Mouse (Mus musculus): Measurements from ENCODE around the gene Napepld. TPM values are rescaled to one million over a fixed set of nuclear protein-coding genes. Genes with fewer than 3 reads are reported as not detected.

The Napepld gene
- polyA plus RNA-seq (2014; fragmentation: Illumina TruSeq; extraction: RNeasy Lipid Tissue Mini Kit (QIAGEN cat#74804); ENCODE audit: low read depth, low replicate concordance): 1.2 TPM

GRCm38 (mm10) chr5:21701351-21702008, at the start of gene Napepld:
Gene Napepld, minus strand, starts transcription at chr5:21701396.

DNA sequence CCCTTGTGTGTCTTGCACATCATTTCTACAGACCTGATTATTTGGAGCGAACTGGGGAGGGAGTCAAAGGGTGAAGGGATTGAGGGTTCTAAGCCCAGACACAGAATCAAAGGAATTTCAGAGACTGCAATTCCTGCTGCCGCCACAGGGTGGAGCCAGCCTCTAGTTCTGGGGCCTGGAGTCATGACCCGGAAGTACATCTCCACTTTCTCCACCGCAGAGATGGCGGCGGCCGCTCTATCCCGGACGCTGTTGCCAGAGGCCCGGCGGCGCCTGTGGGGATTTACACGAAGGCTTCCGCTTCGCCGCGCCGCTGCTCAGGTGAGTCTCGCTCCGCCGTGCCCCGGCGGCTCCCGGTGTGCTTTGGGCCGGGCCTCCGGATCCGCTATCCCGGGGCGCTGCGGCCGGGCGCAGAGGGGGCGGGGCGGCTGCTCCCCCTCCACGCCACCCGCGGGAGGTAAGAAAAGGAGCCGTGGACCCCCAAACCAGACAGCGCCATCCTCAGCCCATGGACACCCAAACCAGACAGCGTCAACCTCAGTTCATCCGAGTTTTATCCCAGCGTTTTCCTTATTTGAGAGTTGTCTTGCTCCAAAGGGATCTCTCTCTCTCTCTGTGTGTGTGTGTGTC, 35.9 kb upstream of the Napepld start, which contains the start of gene Pmpcb:
Gene Pmpcb (plus strand): TSS at position 186 of the 630 bp plus-strand sequence.

DNA sequence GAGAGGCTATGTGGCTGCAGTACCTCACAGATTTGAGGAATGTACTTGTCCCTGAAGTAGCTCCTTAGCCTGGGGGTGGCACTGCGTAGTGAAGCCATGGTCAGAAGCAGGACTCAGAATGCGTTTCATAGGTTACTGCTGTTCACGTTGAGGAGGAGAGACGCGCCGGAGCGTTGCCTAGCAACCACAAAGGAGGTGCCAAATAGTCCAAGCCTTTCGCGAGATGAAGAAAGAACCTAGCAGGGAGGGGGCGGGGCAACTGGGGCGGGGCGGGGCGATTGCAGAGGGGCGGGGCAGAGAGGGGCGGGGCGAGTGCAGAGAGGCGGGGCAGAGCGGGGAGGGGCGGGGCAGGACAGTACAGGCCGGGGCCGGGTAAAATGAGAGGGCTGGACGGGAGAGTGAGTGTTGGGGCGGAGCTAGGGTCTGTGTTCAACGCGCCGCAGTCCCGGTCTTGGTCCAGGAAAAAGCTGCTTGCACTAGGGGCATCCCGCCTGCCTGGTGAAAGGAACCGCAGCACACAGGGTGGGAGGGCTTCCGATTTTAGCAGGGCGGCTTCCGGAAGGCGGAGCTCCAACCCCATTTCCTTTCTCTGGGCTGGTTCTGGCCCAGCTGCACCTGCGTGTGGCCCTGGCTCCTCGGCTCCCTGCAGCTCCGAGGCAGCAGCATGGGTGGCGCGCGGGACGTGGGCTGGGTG, 55.6 kb downstream of the Napepld start, which contains the start of the genes Fbxl13 and Armc10:
Gene Fbxl13 (minus strand): TSS at position 196 of the 694 bp plus-strand sequence.
Gene Armc10 (plus strand): TSS at position 375 of the 694 bp plus-strand sequence.

Other genes starting within 250 kb of the Napepld start
- 0.19 TPM for gene Lrrc17, start 157.8 kb downstream of the Napepld start, polyA plus RNA-seq (2014; fragmentation: Illumina TruSeq; extraction: RNeasy Lipid Tissue Mini Kit (QIAGEN cat#74804); ENCODE audit: low read depth, low replicate concordance)
- gene Fbxl13, start 55.8 kb downstream of the Napepld start, polyA plus RNA-seq (2014; fragmentation: Illumina TruSeq; extraction: RNeasy Lipid Tissue Mini Kit (QIAGEN cat#74804); ENCODE audit: low read depth, low replicate concordance): not detected
- 11.6 TPM for gene Armc10, start 55.6 kb downstream of the Napepld start, polyA plus RNA-seq (2014; fragmentation: Illumina TruSeq; extraction: RNeasy Lipid Tissue Mini Kit (QIAGEN cat#74804); ENCODE audit: low read depth, low replicate concordance)
- gene Pmpcb, start 35.7 kb upstream of the Napepld start, polyA plus RNA-seq (2014; fragmentation: Illumina TruSeq; extraction: RNeasy Lipid Tissue Mini Kit (QIAGEN cat#74804); ENCODE audit: low read depth, low replicate concordance): 393 TPM
- gene Dnajc2, start 83.9 kb upstream of the Napepld start, polyA plus RNA-seq (2014; fragmentation: Illumina TruSeq; extraction: RNeasy Lipid Tissue Mini Kit (QIAGEN cat#74804); ENCODE audit: low read depth, low replicate concordance): 35.0 TPM
- gene Psmc2, start 83.9 kb upstream of the Napepld start, polyA plus RNA-seq (2014; fragmentation: Illumina TruSeq; extraction: RNeasy Lipid Tissue Mini Kit (QIAGEN cat#74804); ENCODE audit: low read depth, low replicate concordance): 80.3 TPM
- not detected for gene Slc26a5, start 164.2 kb upstream of the Napepld start, polyA plus RNA-seq (2014; fragmentation: Illumina TruSeq; extraction: RNeasy Lipid Tissue Mini Kit (QIAGEN cat#74804); ENCODE audit: low read depth, low replicate concordance)